Mouse (Mus musculus): ENCODE data around the gene Cd72.

DNA sequence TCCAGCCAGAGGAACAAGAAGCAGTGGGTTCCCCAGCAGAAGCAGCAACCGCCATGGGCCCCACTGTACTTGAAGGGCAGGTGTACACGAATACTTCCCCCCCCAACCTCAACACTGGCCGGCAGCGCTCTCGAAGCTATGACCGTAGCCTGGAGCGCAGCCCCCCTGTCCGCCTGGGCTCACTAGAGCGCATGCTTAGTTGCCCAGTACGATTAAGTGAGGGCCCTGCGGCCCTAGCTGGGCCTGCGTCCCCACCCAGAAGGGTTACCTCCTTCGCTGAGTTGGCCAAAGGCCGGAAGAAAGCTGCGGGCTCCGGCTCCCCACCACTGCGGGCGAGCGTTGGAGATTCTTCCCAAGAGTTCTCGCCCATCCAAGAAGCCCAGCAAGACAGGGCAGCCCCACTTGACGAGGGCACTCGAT lies 38.3 kb downstream of the Cd72 start:
- TF ChIP-seq POLR2A (IDR thresholded peaks at IDR 0.05; ENCODE audit: control insufficient read depth, low read depth, low read length) (no peak), CTCF (IDR thresholded peaks at IDR 0.05; ENCODE audit: control insufficient read depth, insufficient read depth, insufficient replicate concordance, low read depth, low read length) (no peak)

Data from testis, adult 2 months (tissue).